Mouse (Mus musculus) spleen, postnatal 14 days (tissue): ENCODE measurements around the gene Trem1.

Source experiments
- DNase-seq, 2 experiments: peaks; one replicate each; pipeline ENCODE4 v3.0.0; 2021 to 2022; ENCODE audit warnings: low spot score in 2 of 2

The Trem1 gene

GRCm38 (mm10) chr17:48232518-48232917, at the start of gene Trem1:
Gene Trem1, plus strand, starts transcription at chr17:48232768.
- DNase-seq = no peak

DNA sequence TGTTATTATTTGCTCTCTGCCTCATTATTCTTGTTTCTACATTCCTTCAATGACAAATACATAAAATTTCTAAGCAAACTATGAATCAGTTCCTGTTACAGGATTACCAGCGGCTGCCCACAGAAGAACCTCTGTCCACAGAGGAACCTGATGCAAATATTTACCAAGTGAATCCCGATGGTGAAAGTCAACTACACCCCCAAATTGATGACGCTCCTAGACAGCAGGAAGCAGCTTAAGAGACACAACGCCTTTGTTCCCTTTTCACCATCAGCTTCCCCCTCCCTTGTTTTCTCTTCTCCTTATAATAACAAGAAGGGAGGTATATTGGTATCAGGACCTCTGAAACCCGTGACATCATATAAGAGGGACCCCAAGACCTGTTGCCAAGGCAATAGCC, 47.3 kb upstream of the Trem1 start:
- no peak for DNase-seq

GRCm38 (mm10) chr17:48192366-48192765, 40.2 kb upstream of the Trem1 start:
- no peak for DNase-seq

DNA sequence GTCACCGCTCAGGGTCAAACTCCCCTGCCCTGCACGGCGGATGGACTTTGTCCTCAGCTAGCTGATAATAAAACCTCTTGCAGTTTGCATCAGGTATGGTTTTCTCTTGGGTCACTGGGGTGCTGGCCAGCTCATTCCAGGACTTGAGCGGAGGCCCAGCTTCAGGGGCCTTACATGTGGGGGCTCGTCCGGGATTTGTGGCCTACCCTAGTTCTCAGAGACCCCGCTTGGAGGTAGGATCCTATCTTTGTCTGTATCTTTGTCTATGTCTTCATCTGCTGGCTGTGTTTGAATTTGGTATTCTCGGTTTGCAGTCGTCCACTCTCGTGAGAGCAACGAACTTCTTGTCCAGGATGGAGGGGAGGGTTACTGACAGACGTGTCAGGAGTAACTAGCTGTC, 29.5 kb upstream of the Trem1 start:
- no peak for DNase-seq

DNA sequence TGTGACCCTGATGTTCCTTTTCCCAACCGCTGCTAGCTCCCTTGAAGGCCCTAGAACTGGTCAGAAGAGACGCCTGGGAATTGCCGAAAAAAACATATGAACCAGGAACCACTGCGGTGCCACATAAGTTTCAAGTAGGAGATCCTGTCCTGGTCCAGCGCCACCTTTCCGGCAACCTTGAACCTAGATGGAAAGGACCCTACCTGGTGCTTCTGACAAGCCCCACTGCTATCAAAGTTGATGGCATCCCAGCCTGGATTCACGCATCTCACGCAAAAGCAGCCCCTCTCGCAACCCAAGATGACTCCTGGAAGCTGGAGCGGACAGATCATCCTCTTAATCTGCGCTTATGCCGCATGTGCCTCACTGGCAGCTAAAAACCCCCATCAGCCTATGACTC, 20.0 kb upstream of the Trem1 start:
- DNase-seq = no peak

GRCm38 (mm10) chr17:48213511-48213910, 19.1 kb upstream of the Trem1 start:
- DNase-seq = no peak

DNA sequence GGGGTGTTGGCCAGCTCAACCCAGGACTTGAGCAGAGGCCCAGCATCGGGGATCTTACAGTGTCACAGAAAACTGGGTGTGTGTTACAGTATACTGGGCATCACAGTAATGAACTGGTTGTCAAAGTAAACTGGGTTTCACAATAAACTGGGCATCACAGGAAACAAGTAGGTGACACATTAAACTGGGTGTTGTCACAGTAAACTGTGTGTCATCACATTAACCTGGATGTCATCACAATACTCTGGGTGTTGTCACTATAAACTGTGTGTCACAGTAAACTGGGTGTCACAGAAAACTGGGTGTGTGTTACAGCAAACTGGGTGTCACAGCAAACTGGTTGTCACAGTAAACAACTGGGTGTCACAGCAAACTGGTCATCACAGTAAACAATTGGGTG, 17.1 kb upstream of the Trem1 start:
- no peak for DNase-seq

DNA sequence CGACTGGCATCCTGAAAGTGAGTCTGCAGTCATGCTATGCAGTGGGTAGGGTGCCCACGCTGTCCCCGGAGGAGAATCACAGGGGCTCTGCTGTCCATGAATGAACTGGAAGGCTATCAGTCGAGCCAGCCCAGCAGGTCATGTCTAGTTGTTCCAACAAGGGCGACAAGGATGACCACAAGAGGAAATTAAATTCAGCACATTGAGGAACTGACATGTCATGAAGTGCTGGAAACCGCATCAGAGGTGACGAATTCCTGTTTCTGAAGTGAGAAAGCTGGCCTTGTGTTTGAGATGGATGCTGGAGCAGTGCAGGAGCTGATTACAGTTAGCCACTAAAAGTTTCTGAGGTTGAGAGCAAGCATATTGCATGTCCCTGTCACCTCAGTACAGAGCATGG, 1.9 kb upstream of the Trem1 start:
- no peak for DNase-seq

DNA sequence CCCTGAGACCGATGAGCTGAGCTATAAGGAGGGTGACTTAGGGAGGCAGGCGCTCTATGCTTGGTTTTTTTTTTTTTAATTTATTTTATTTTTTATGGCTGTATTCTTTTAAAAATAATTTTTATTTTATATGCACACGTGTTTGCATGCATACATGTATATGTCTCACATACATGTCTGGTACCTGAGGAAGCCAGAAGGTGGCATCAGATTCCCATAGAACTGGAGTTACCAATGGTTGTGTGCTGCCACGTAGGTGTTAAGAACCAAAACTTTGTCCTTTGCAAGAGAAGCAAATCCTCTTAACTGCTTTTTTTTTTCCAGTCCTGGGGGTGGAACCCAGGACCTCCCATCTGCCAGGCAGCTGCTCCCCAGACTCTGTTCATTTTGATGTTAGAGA, 1.2 kb downstream of the Trem1 start:
- no peak for DNase-seq

- no peak for DNase-seq
Observed at GRCm38 (mm10) chr17:48234550-48234949, 2.0 kb downstream of the Trem1 start.

DNA sequence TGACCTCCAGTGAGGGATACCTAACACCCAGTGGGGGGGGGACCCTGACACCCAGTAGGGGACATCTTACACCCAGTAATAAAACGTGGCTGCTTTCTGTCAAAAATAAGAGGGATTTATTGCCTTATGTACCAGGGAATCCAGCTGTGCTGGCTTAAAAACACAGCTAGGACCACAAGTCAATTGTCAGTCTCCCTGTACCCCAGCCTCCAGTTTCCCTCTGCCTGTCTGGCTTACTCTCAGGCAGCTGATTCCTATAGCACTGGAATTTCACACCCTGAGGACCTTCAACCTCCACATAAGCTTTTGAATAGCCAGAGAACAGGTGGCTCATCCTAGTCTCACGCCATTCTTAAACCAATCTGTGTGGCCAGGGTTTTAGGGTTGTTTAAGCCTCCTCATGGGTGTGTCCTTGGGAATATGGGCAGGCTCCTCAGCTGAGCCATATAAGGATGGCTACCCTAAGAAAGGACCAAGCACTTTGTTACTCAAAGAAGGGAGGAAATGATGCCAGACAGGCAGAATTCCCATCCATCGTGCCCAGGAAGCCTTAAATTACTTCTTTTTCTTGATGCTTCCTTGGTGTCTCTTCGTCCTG, 3.3 kb downstream of the Trem1 start:
- no peak for DNase-seq

DNA sequence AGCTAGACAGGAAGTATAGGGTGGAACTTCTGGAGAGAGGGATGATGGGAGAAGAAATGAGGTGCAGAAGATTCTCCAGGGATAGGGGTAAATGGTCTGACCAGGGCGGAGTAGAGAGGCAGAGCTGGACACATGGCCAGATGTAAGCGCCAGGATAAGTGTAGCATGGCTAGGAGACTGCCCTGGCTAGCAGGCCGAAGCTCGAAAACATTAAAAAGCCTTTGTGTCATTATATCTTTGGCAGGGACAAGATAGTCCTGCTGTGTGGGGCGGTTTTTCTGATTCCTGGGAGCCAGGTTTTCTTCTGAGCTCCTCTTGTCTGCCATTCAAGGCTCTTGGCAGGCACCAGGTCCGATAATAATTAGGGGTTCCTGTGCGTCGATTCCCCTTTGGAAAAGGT, 5.1 kb downstream of the Trem1 start:
- no peak for DNase-seq

DNA sequence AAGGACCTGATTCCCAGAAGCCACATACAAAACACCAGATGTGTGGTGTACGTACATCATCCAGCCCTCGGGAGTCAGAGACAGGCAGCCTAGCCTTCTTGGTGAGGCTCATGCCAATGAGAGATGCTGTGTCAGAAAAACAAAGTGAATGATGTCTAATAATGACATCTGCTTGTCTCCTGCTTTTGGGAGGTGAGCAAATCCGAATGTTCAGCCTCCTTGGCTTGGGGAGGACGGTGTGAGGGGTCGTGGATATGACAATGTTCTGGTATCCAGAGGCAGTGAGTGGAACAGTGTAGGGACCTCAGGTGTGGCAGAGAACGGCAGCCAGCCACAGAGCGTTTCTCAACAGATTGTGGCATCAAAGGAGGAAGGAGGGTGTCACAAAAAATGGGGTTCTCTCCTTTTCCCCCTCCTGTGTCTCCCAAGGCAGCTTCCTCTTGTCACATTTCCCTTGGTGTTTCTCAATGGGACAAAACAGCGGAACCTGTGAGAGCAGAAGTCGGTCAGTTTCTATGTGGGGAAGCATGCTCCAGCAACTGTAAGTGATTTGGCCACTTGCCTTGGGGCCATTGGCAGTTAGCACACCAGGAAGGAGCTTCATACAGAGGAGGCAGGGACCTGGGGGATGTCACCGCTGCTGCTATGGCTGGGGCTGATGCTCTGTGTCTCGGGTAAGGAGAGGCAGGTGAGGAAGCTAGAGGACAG, 14.8 kb downstream of the Trem1 start, which contains the start of gene Trem3:
Gene Trem3 (plus strand): TSS at position 557 of the 708 bp plus-strand sequence.
- DNase-seq = no peak

GRCm38 (mm10) chr17:48249039-48249438, 16.5 kb downstream of the Trem1 start:
- DNase-seq = no peak

- no peak for DNase-seq
Observed at GRCm38 (mm10) chr17:48249501-48249900, 16.9 kb downstream of the Trem1 start.

- no peak for DNase-seq
Observed at GRCm38 (mm10) chr17:48250631-48251030, 18.1 kb downstream of the Trem1 start.

DNA sequence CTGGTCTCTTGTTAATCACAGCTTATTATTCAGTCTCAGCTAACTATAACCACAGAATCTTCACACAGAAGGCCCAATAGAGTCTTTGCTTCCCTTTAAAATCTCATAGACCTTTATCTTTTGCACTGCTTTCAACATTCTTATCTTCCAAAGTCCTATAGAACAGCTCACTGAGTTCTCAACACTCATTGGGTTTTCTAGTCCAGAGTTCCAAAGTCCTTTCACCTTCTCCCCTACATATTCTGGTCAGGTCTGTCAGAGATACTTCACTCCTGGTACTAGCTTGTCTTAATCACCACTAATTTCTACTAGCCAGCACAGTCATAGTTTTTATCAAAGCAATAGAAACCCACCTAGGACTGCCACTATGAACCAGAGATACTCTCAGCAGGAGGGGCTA, 24.0 kb downstream of the Trem1 start:
- DNase-seq = no peak

GRCm38 (mm10) chr17:48261868-48262267, 29.3 kb downstream of the Trem1 start:
- DNase-seq = no peak

DNA sequence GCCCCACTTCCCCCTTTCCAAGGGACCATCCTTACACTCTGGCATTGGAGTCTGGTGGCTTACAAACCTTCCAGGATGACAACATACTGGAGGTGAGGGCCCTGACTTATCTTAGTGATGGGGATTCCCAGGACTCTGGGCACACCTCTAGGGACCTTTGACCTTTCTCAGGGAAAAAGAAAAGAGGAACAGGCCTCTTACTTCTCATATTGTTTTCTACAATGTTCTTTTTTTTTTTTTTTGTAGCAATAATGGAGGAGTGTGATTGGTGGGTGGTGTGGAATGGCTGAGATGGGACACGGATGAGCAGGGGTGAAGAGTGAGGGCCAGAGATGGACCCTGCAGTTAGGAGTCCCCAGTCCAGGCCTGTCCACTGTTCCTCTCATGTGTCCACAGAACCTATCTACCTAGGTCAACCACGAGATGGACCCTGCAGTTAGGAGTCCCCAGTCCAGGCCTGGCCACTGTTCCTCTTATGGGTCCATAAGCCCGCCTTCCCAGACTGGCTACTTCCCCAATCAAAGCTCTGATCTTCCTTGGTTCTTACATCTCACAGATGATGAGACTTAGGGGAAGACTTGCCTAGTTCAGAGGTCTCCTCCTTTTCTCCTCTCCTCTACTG, 31.3 kb downstream of the Trem1 start, which contains the start of gene Treml4:
Gene Treml4 (plus strand): TSS at position 555 of the 622 bp plus-strand sequence.
- DNase-seq = no peak

DNA sequence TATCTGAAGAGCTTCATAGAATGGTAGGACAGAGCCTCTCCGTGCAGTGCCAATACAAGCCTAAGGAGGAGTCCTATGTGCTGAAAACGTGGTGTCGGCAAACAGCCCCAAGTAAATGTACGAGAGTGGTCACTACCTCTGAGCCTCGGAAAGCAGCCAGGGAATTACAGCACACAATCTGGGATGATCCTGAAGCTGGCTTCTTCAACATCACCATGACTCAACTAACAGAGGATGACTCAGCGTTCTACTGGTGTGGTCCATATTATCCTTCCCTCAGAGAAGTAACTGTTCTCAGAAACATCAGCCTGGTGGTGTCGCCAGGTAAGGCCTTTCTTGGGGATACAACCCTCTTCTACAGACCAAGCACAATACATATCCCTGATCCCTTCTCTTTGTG, 32.1 kb downstream of the Trem1 start:
- DNase-seq = no peak

DNA sequence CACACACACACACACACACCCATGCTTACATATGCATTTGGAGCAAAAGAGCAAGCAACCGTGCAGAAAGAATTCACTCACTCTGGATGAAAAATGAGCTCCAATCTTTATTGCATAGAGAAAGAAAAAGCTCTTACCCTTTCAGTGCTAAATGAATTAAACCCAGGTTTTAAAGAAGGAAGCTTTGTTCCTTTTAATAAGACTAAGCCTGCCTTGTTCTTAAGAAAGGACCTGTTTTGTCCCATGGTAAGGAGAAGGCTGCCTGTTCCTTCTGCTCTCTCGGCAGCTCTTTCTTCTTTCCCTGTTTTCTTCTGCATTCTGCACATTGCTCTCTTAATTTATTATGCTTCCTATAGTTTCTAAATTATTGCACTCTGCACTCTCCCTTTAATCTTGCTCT, 33.6 kb downstream of the Trem1 start:
- no peak for DNase-seq

- DNase-seq = no peak
Observed at GRCm38 (mm10) chr17:48266610-48267304, 34.2 kb downstream of the Trem1 start.

GRCm38 (mm10) chr17:48267591-48267990, 35.0 kb downstream of the Trem1 start:
- no peak for DNase-seq
